Mouse (Mus musculus) urinary bladder, adult 2 months (tissue): Measurements from ENCODE around the gene Methig1. TPM values are rescaled to one million over a fixed set of nuclear protein-coding genes. Genes with fewer than 3 reads are reported as not detected.

Experiments used
- DNase-seq: peaks from one replicate; pipeline ENCODE4 v3.0.0; 2022; ENCODE audit warnings: low spot score
- polyA plus RNA-seq: library from polyadenylated mRNA; depleted of rRNA; stranded (reverse); fragments of >200 nt; gene quantifications from 2 replicates; pipeline ENCODE4 v1.2.3, GENCODE M21; 2012; rRNA removed

The Methig1 gene
- polyA plus RNA-seq, 1 experiment: not detected

DNA sequence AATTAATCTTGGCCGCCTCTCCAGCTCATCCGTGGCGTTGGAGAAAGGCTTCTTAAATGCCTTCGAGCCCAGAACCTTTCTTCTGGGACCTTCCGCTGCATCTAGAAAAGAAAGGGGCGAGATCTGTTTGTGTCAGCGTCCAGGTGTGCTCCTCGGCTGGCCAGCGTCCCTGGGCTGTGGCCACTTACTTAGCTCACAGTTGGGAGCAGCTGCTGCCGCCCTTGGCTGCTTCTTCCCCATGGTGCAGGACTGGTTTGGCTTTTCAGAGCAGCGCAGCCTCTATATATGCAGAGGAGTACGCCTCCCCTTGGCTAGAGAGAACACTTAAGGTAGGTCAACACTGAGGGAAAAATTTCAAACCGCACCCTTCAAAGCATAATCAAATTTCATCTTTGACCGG lies 71.0 kb downstream of the Methig1 start:
- DNase-seq: no peak

DNA sequence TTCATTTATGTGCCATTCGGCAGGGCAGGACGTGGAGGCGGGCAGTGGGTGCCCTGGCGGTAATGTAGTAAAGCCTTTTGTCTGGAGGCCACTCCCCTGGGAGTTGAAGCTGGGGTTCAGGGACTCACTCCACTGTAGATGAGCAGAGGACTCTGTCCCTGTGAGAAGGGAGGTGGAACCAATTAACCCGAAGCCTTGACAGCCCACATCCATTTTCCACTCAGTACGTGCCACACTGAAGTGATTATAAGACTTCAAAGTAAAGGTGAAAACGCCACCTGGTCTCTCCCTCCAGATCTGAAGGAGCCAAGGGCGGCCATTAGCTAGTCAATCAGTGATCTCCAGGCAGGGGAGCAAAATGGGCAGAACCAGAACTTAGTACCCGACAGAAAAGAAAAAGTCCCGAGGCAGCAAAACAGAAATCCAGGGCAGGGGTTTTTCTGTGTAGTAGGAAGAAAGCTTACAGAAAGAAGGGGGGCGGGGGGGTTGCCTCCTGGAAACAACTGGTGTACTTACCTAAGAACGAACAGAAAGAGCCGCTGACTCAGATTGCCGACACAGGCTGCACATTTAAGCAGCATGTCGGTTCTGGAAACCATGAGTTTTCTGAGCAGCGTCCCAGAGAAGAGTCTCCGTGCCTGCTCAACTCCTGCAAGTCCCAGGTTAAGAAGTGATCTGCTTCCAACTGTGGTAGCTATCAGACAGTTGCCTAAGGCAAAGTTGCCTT lies 71.6 kb downstream of the Methig1 start, which contains the start of gene Slc11a2:
Gene Slc11a2, minus strand, starts transcription at position 677 of the 727 bp plus-strand sequence.
- no peak for DNase-seq

GRCm38 (mm10) chr15:100428296-100428905 lies 75.5 kb downstream of the Methig1 start:
- DNase-seq: no peak

- no peak for DNase-seq
Observed at GRCm38 (mm10) chr15:100429959-100430565, 77.1 kb downstream of the Methig1 start.

GRCm38 (mm10) chr15:100433234-100433633 lies 80.3 kb downstream of the Methig1 start:
- DNase-seq: no peak

Other genes starting within 250 kb of the Methig1 start
- gene Atf1, start 125.3 kb upstream of the Methig1 start, polyA plus RNA-seq: 34.3 and 35.9 TPM in 2 replicates
- not detected in 2 replicates for gene Tmprss12, start 72.3 kb upstream of the Methig1 start, polyA plus RNA-seq
- gene Mettl7a1, start 49.0 kb upstream of the Methig1 start, polyA plus RNA-seq: 101 and 106 TPM in 2 replicates
- 0.12 and 0.15 TPM in 2 replicates for gene Mettl7a3, start 18.2 kb upstream of the Methig1 start, polyA plus RNA-seq
- gene Mettl7a2, start 51 bp downstream of the Methig1 start, polyA plus RNA-seq: 0.04 TPM in 1 of 2 replicates, not detected in the other
- gene Higd1c, start 11.4 kb downstream of the Methig1 start, polyA plus RNA-seq: not detected in 2 replicates
- not detected in 2 replicates for gene Gm5475, start 69.0 kb downstream of the Methig1 start, polyA plus RNA-seq
- 19.3 and 21.5 TPM in 2 replicates for gene Slc11a2, start 71.9 kb downstream of the Methig1 start, polyA plus RNA-seq
- gene Letmd1, start 115.9 kb downstream of the Methig1 start, polyA plus RNA-seq: 46.8 and 50.4 TPM in 2 replicates
- gene Csrnp2, start 142.3 kb downstream of the Methig1 start, polyA plus RNA-seq: 3.2 and 3.8 TPM in 2 replicates
- gene Tfcp2, start 198.9 kb downstream of the Methig1 start, polyA plus RNA-seq: 14.4 and 15.4 TPM in 2 replicates
- 14.4 and 23.0 TPM in 2 replicates for gene Pou6f1, start 246.8 kb downstream of the Methig1 start, polyA plus RNA-seq